Mouse (Mus musculus): ENCODE data around the gene Fastk. TPM values are rescaled to one million over a fixed set of nuclear protein-coding genes. Genes with fewer than 3 reads are reported as not detected.
A peak's percentile ranks its signal among the peaks of the same experiment; 100 is the strongest.

The Fastk gene
- total RNA-seq (2014; rRNA removed) (22.3 and 28.5 TPM in 2 replicates), polyA plus RNA-seq (2012; rRNA removed) (104 and 166 TPM in 2 replicates)

GRCm38 (mm10) chr5:24444746-24445427 is at the start of gene Fastk:
Gene Fastk, minus strand, starts transcription at chr5:24445287.
- H3K36me3 ChIP-seq (ENCODE audit: control insufficient read depth, insufficient read depth, low read length) = no peaks in the 10 kb centered on the region; the same call in 1 of the 2 replicates
- peak within 1 kb of the TSS; percentile 78 for H3K4me3 ChIP-seq (ENCODE audit: insufficient read depth, low read depth, low read length)
- WGBS = under 1% methylated on average over 60 of the region's 60 CpGs
- peak; percentile 70 for DNase-seq (ENCODE audit: extremely low read depth, low read depth, low spot score)
- H3K27ac ChIP-seq (replicated peaks; ENCODE audit: insufficient read depth, low read depth, low read length) = peak within 1 kb of the TSS; percentile 94
- TF ChIP-seq POLR2A (IDR thresholded peaks at IDR 0.05; ENCODE audit: extremely low read depth, insufficient read depth, low read length) = peak; percentile 82; the same call in 1 of the 2 replicates
- no peak for TF ChIP-seq CTCF (IDR thresholded peaks at IDR 0.05; ENCODE audit: low read depth, low read length)
- peak within 1 kb of the TSS; percentile 97 for H3K9ac ChIP-seq (ENCODE audit: low read depth, low read length)
- peaks cover 7% of the 10 kb centered on the region; the same call in 1 of the 2 replicates for H3K79me2 ChIP-seq (ENCODE audit: control insufficient read depth, insufficient read depth, low read length)
- H3K4me1 ChIP-seq (ENCODE audit: control insufficient read depth, insufficient read depth, low read length) = peaks cover 17% of the 10 kb centered on the region
- no peaks in the 10 kb centered on the region for H3K27me3 ChIP-seq (ENCODE audit: control insufficient read depth, insufficient read depth, low read length)

GRCm38 (mm10) chr5:24492546-24493285 is 47.6 kb upstream of the Fastk start:
- no peak for DNase-seq (ENCODE audit: extremely low read depth, low read depth, low spot score)
- Histone ChIP-seq H3K79me2 (ENCODE audit: control insufficient read depth, insufficient read depth, low read length) (no peaks in the 10 kb centered on the region), H3K27me3 (ENCODE audit: control insufficient read depth, insufficient read depth, low read length) (no peaks in the 10 kb centered on the region), H3K27ac (replicated peaks; ENCODE audit: insufficient read depth, low read depth, low read length) (no peak overlapping the region), H3K4me3 (ENCODE audit: insufficient read depth, low read depth, low read length) (no peak overlapping the region), H3K9ac (ENCODE audit: low read depth, low read length) (no peak overlapping the region), H3K36me3 (ENCODE audit: control insufficient read depth, insufficient read depth, low read length) (peaks cover 16% of the 10 kb centered on the region), H3K4me1 (ENCODE audit: control insufficient read depth, insufficient read depth, low read length) (no peaks in the 10 kb centered on the region)
- 82% methylated on average over 16 of the region's 16 CpGs for WGBS
- TF ChIP-seq POLR2A (IDR thresholded peaks at IDR 0.05; ENCODE audit: extremely low read depth, insufficient read depth, low read length) = no peak
- TF ChIP-seq CTCF (IDR thresholded peaks at IDR 0.05; ENCODE audit: low read depth, low read length) = no peak

DNA sequence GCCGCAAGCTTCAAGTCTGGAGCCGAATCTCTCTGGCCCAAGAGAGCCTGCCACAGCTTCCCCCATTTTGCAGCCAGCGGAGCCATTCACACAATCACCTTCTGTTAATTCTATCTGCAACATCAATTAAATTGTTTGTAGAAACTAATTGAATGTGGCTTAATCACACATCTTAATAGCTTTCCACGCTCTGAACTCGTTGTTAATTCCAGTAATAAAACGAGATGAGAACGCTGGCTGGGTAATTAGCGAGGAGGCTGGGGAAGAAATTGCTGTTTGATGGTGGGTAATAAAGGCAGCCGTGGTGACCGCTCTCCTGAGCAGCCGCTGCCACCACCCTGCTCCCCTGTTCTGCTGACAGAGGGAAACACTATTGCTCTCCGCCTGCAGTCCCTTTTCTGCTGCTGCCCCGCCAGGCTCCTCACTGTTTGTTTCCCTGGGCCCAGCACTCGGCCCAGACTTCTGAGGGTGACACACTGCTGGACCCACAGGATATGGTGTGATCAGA is 45.4 kb upstream of the Fastk start:
- no peak overlapping the region for H3K27ac ChIP-seq (replicated peaks; ENCODE audit: insufficient read depth, low read depth, low read length)
- no peak for DNase-seq (ENCODE audit: extremely low read depth, low read depth, low spot score)
- H3K27me3 ChIP-seq (ENCODE audit: control insufficient read depth, insufficient read depth, low read length) = no peaks in the 10 kb centered on the region
- peaks cover 16% of the 10 kb centered on the region for H3K36me3 ChIP-seq (ENCODE audit: control insufficient read depth, insufficient read depth, low read length)
- TF ChIP-seq POLR2A (IDR thresholded peaks at IDR 0.05; ENCODE audit: extremely low read depth, insufficient read depth, low read length) (no peak), CTCF (IDR thresholded peaks at IDR 0.05; ENCODE audit: low read depth, low read length) (no peak)
- H3K4me3 ChIP-seq (ENCODE audit: insufficient read depth, low read depth, low read length) = no peak overlapping the region
- no peaks in the 10 kb centered on the region for H3K79me2 ChIP-seq (ENCODE audit: control insufficient read depth, insufficient read depth, low read length)
- 95% methylated on average over 14 of the region's 14 CpGs for WGBS
- no peak overlapping the region for H3K9ac ChIP-seq (ENCODE audit: low read depth, low read length)
- no peaks in the 10 kb centered on the region; the same call in 1 of the 2 replicates for H3K4me1 ChIP-seq (ENCODE audit: control insufficient read depth, insufficient read depth, low read length)

- Histone ChIP-seq H3K9ac (ENCODE audit: low read depth, low read length) (no peak overlapping the region), H3K27me3 (ENCODE audit: control insufficient read depth, insufficient read depth, low read length) (no peaks in the 10 kb centered on the region), H3K4me3 (ENCODE audit: insufficient read depth, low read depth, low read length) (no peak overlapping the region), H3K36me3 (ENCODE audit: control insufficient read depth, insufficient read depth, low read length) (peaks cover 10% of the 10 kb centered on the region), H3K4me1 (ENCODE audit: control insufficient read depth, insufficient read depth, low read length) (peaks cover 10% of the 10 kb centered on the region), H3K27ac (replicated peaks; ENCODE audit: insufficient read depth, low read depth, low read length) (no peak overlapping the region), H3K79me2 (ENCODE audit: control insufficient read depth, insufficient read depth, low read length) (no peaks in the 10 kb centered on the region)
- TF ChIP-seq CTCF (IDR thresholded peaks at IDR 0.05; ENCODE audit: low read depth, low read length) (no peak), POLR2A (IDR thresholded peaks at IDR 0.05; ENCODE audit: extremely low read depth, insufficient read depth, low read length) (no peak)
- DNase-seq (ENCODE audit: extremely low read depth, low read depth, low spot score) = no peak
- WGBS = 92% methylated on average over 5 of the region's 5 CpGs
Measured at GRCm38 (mm10) chr5:24486738-24487137, 41.7 kb upstream of the Fastk start.

- DNase-seq (ENCODE audit: extremely low read depth, low read depth, low spot score) = peak; percentile 59
- peak; percentile 94 for TF ChIP-seq CTCF (IDR thresholded peaks at IDR 0.05; ENCODE audit: low read depth, low read length)
- TF ChIP-seq POLR2A (IDR thresholded peaks at IDR 0.05; ENCODE audit: extremely low read depth, insufficient read depth, low read length) = no peak
- H3K27ac ChIP-seq (replicated peaks; ENCODE audit: insufficient read depth, low read depth, low read length) = no peak overlapping the region
- H3K36me3 ChIP-seq (ENCODE audit: control insufficient read depth, insufficient read depth, low read length) = peaks cover 8% of the 10 kb centered on the region
- H3K27me3 ChIP-seq (ENCODE audit: control insufficient read depth, insufficient read depth, low read length) = no peaks in the 10 kb centered on the region
- WGBS = 7% methylated on average over 8 of the region's 8 CpGs
- H3K9ac ChIP-seq (ENCODE audit: low read depth, low read length) = no peak overlapping the region
- H3K79me2 ChIP-seq (ENCODE audit: control insufficient read depth, insufficient read depth, low read length) = no peaks in the 10 kb centered on the region
- no peak overlapping the region for H3K4me3 ChIP-seq (ENCODE audit: insufficient read depth, low read depth, low read length)
- H3K4me1 ChIP-seq (ENCODE audit: control insufficient read depth, insufficient read depth, low read length) = peaks cover 10% of the 10 kb centered on the region
Measured at GRCm38 (mm10) chr5:24486097-24486496, 41.0 kb upstream of the Fastk start.

Measured in liver, adult 2 months (tissue).